Mouse (Mus musculus): ENCODE results near the gene Zc3h12a. TPM values are rescaled to one million over a fixed set of nuclear protein-coding genes. Genes with fewer than 3 reads are reported as not detected.

Zc3h12a gene
- total and polyA plus RNA-seq, 2 experiments from 2014 or later: 0.57 to 0.59 TPM

DNA sequence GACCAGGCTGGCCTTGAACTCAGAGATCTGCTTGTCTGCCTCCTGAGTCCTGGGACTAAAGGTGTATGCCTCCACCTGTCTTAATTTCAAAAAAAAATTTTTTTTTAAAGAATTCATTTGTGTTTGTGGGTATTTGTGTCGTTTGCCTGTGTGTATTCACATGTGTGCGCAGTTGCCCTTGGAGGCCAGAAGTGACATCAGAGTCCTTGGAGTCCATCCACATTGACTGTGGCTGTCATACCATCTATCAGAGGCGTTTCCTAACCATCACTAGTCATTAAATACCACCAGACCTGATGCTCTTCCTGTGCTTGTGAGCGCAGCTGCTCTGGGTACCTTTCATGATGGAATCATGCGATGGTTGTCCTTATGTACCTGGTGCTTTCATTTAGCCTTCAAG lies 28.0 kb upstream of the Zc3h12a start:
- DNase-seq (ENCODE audit: low spot score): no peak
- no peak for TF ChIP-seq CTCF (IDR thresholded peaks at IDR 0.05; ENCODE audit: low read depth)
- no peak for TF ChIP-seq EP300 (IDR thresholded peaks at IDR 0.05; ENCODE audit: low read depth)
- H3K4me3 ChIP-seq (ENCODE audit: low read depth, low read length): no peak overlapping the region

DNA sequence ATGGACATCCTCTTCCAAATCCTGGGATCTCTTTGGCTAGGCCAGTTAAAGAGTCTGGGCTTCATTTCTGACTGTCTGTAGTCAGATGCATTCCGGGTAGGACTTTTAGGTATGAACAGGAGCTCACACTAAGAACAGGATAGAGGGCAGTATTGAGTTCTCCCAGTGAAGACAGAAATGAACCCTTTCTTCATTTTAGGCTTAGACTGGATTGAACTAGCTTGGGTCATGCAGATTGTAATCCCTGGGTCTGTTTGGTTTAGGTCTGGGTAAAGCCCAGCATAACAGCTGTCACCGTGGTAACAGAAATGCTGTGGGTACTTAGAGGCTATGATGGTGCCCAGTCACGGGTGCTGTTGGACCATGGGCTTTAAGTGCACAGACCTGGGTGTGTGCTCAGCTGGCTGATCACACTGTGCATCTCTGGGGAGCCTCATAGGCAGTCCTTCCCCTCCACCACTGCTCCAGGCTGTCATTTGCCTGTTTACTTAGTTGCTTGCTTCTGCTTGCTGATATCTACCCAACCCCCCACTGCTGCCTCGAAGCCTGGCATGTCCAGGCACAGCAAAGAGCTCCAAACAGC lies 26.1 kb upstream of the Zc3h12a start:
- no peaks in the 10 kb centered on the region for H3K9me3 ChIP-seq (replicated peaks; ENCODE audit: control insufficient read depth, low read length)
- WGBS: 65% methylated on average over 4 of the region's 4 CpGs
- H3K4me3 ChIP-seq (ENCODE audit: low read depth, low read length): no peak overlapping the region
- TF ChIP-seq CTCF (IDR thresholded peaks at IDR 0.05; ENCODE audit: low read depth): no peak
- no peak for TF ChIP-seq EP300 (IDR thresholded peaks at IDR 0.05; ENCODE audit: low read depth)
- no peaks in the 10 kb centered on the region for H3K36me3 ChIP-seq (replicated peaks; ENCODE audit: control insufficient read depth, insufficient read depth, low read length)
- no peak overlapping the region for H3K27ac ChIP-seq (ENCODE audit: low read depth)
- H3K27me3 ChIP-seq (ENCODE audit: control insufficient read depth, insufficient read depth, low read length): no peaks in the 10 kb centered on the region
- DNase-seq (ENCODE audit: low spot score) (no peak), ATAC-seq (ENCODE audit: insufficient read depth, low read depth) (no peak)
- no peaks in the 10 kb centered on the region for H3K4me1 ChIP-seq (ENCODE audit: control insufficient read depth, insufficient read depth)
- H3K4me2 ChIP-seq (ENCODE audit: low read depth, low read length): no peak overlapping the region
- no peak overlapping the region for H3K9ac ChIP-seq (replicated peaks; ENCODE audit: low read depth, low read length)

More for the DNA sequence above, 28.0 kb upstream of the Zc3h12a start:
- no peaks in the 10 kb centered on the region for H3K4me1 ChIP-seq (ENCODE audit: control insufficient read depth, insufficient read depth)
- H3K4me2 ChIP-seq (ENCODE audit: low read depth, low read length): no peak overlapping the region
- ATAC-seq (ENCODE audit: insufficient read depth, low read depth): no peak
- no peak overlapping the region for H3K9ac ChIP-seq (replicated peaks; ENCODE audit: low read depth, low read length)
- H3K36me3 ChIP-seq (replicated peaks; ENCODE audit: control insufficient read depth, insufficient read depth, low read length): no peaks in the 10 kb centered on the region
- no peaks in the 10 kb centered on the region for H3K27me3 ChIP-seq (ENCODE audit: control insufficient read depth, insufficient read depth, low read length)
- H3K9me3 ChIP-seq (replicated peaks; ENCODE audit: control insufficient read depth, low read length): no peaks in the 10 kb centered on the region
- WGBS: 80% methylated on average over 5 of the region's 5 CpGs
- H3K27ac ChIP-seq (ENCODE audit: low read depth): no peak overlapping the region

DNA sequence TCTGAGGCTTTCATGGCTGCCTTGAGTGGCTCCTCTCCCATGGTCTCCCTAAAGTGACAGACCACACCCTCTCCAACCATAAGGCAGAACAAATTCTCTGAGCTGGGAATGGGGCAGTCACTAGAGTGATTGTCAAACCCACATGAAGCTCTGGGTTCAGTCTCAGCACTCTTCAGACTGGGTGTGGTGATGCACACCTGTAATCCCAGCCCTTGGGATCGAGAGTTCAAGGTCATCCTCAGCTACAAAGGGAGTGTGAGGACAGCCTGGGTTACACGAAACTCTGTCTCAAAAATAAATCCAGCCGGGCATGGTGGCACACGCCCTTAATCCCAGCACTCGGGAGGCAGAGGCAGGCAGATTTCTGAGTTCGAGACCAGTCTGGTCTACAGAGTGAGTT lies 24.8 kb upstream of the Zc3h12a start:
- ATAC-seq (ENCODE audit: insufficient read depth, low read depth): no peak
- WGBS: 82% methylated on average over 6 of the region's 6 CpGs
- TF ChIP-seq CTCF (IDR thresholded peaks at IDR 0.05; ENCODE audit: low read depth) (no peak), EP300 (IDR thresholded peaks at IDR 0.05; ENCODE audit: low read depth) (no peak)

DNA sequence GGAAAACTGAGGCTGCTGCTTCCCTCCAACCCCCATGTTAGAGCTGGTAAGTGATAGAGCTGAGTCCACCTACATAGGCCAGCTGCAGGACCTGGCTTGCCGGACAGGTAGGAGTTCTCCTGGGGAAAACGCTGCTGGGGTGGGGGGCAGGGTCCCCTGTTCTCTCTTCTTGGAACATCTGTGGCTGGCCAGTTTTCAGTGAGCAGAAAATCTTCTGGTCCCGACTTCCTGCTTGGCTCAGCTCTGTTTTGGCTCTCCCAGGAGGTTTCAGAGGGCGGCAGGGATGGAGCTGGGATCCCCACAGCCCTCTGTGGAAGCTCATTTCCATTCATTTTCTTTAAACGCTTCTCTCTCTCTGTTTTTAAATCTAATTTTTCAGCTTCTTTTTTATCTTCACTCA lies 21.8 kb upstream of the Zc3h12a start:
- Histone ChIP-seq H3K4me2 (ENCODE audit: low read depth, low read length) (no peak overlapping the region), H3K9me3 (replicated peaks; ENCODE audit: control insufficient read depth, low read length) (no peaks in the 10 kb centered on the region), H3K9ac (replicated peaks; ENCODE audit: low read depth, low read length) (no peak overlapping the region), H3K27me3 (ENCODE audit: control insufficient read depth, insufficient read depth, low read length) (peaks cover 16% of the 10 kb centered on the region; the same call in 1 of the 2 replicates), H3K27ac (ENCODE audit: low read depth) (no peak overlapping the region), H3K4me1 (ENCODE audit: control insufficient read depth, insufficient read depth) (no peaks in the 10 kb centered on the region), H3K4me3 (ENCODE audit: low read depth, low read length) (no peak overlapping the region), H3K36me3 (replicated peaks; ENCODE audit: control insufficient read depth, insufficient read depth, low read length) (no peaks in the 10 kb centered on the region)
- WGBS: 34% methylated on average over 5 of the region's 5 CpGs
- ATAC-seq (ENCODE audit: insufficient read depth, low read depth) (no peak), DNase-seq (ENCODE audit: low spot score) (no peak)
- TF ChIP-seq CTCF (IDR thresholded peaks at IDR 0.05; ENCODE audit: low read depth) (no peak), EP300 (IDR thresholded peaks at IDR 0.05; ENCODE audit: low read depth) (no peak)

More for the DNA sequence above, 24.8 kb upstream of the Zc3h12a start:
- Histone ChIP-seq H3K36me3 (replicated peaks; ENCODE audit: control insufficient read depth, insufficient read depth, low read length) (no peaks in the 10 kb centered on the region), H3K9ac (replicated peaks; ENCODE audit: low read depth, low read length) (no peak overlapping the region), H3K4me3 (ENCODE audit: low read depth, low read length) (no peak overlapping the region), H3K27me3 (ENCODE audit: control insufficient read depth, insufficient read depth, low read length) (no peaks in the 10 kb centered on the region), H3K9me3 (replicated peaks; ENCODE audit: control insufficient read depth, low read length) (no peaks in the 10 kb centered on the region), H3K4me1 (ENCODE audit: control insufficient read depth, insufficient read depth) (no peaks in the 10 kb centered on the region), H3K4me2 (ENCODE audit: low read depth, low read length) (no peak overlapping the region), H3K27ac (ENCODE audit: low read depth) (no peak overlapping the region)
- no peak for DNase-seq (ENCODE audit: low spot score)

DNA sequence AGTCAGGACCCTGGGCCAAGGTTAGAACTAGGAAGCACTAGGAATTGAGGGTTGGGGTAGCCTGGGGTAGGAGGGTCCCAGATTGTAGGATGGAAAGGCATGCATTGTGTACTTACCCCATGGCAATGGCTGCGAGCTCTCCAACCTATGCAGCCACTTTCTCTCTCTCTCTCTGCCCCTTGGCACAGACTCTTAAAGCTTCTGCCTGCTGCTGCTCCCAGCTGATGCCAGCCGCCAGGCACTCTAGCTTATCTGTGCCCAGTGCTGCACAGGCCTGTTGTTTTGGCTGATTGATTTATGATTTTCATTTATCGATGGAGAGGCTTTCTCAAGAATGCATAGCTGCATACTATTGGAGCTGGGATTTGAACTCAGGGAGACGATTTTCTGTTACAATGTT lies 20.3 kb upstream of the Zc3h12a start:
- Histone ChIP-seq H3K36me3 (replicated peaks; ENCODE audit: control insufficient read depth, insufficient read depth, low read length) (no peaks in the 10 kb centered on the region), H3K4me2 (ENCODE audit: low read depth, low read length) (no peak overlapping the region), H3K27me3 (ENCODE audit: control insufficient read depth, insufficient read depth, low read length) (peaks cover 16% of the 10 kb centered on the region; the same call in 1 of the 2 replicates), H3K4me1 (ENCODE audit: control insufficient read depth, insufficient read depth) (no peaks in the 10 kb centered on the region), H3K9ac (replicated peaks; ENCODE audit: low read depth, low read length) (no peak overlapping the region), H3K27ac (ENCODE audit: low read depth) (no peak overlapping the region), H3K4me3 (ENCODE audit: low read depth, low read length) (no peak overlapping the region), H3K9me3 (replicated peaks; ENCODE audit: control insufficient read depth, low read length) (no peaks in the 10 kb centered on the region)
- ATAC-seq (ENCODE audit: insufficient read depth, low read depth) (no peak), DNase-seq (ENCODE audit: low spot score) (no peak)
- 85% methylated on average over 4 of the region's 4 CpGs for WGBS
- no peak for TF ChIP-seq EP300 (IDR thresholded peaks at IDR 0.05; ENCODE audit: low read depth)

DNA sequence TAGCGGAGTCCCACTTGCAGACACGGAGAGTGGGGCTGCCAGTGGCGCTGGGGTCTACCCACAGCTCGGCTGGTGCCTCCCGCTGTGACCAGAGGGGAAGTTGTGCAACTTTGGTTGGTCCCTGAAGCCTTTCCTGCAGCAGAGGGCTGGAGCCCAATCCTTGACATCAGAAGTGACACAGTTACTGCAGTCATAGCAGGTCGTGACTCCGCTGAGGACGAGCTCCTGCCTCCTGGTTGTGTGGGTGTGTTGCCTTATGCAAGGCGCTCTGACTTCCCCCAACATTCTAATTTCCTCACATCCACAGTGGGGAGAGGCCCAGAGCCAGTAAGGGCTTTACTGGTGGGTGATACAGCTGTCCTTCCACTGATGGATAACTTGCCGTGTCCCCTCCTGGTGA lies 17.6 kb upstream of the Zc3h12a start:
- Histone ChIP-seq H3K4me2 (ENCODE audit: low read depth, low read length) (no peak overlapping the region), H3K4me1 (ENCODE audit: control insufficient read depth, insufficient read depth) (no peaks in the 10 kb centered on the region), H3K4me3 (ENCODE audit: low read depth, low read length) (no peak overlapping the region), H3K27ac (ENCODE audit: low read depth) (no peak overlapping the region), H3K9ac (replicated peaks; ENCODE audit: low read depth, low read length) (no peak overlapping the region), H3K27me3 (ENCODE audit: control insufficient read depth, insufficient read depth, low read length) (peaks cover 16% of the 10 kb centered on the region; the same call in 1 of the 2 replicates), H3K9me3 (replicated peaks; ENCODE audit: control insufficient read depth, low read length) (no peaks in the 10 kb centered on the region), H3K36me3 (replicated peaks; ENCODE audit: control insufficient read depth, insufficient read depth, low read length) (no peaks in the 10 kb centered on the region)
- no peak for TF ChIP-seq EP300 (IDR thresholded peaks at IDR 0.05; ENCODE audit: low read depth)
- DNase-seq (ENCODE audit: low spot score) (no peak), ATAC-seq (ENCODE audit: insufficient read depth, low read depth) (no peak)
- 21% methylated on average over 10 of the region's 10 CpGs for WGBS

All from heart, postnatal 0 days (tissue).